Comparison of ENCODE assay signal across 30 mouse cellular contexts in genomic region chr12:69279931-69280469, GRCm38 (mm10). TPM values are rescaled to one million over a fixed set of nuclear protein-coding genes. Genes with fewer than 3 reads are reported as not detected.
DNase-seq lines count a peak whose midpoint lies in the region; ATAC-seq lines count a peak whose summit lies in the region.
"Had no signal": no experiment of that assay in that cellular context is flagged by ENCODE, and none has a peak within 500 bp of the region (broad histone marks: within the 10 kb centered on the region; RNA-seq: fewer than 3 reads in every experiment).

No protein-coding gene starts in this region.

- no peak for DNase-seq in heart, postnatal 25 days (ENCODE audit: low spot score)
- DNase-seq in heart, adult 18-20 months, result no peak
- DNase-seq in midbrain, embryonic 11.5 days (ENCODE audit: low spot score, missing footprints), result peak; percentile 64
- DNase-seq in midbrain, embryonic 14.5 days, result no peak
- no peak for DNase-seq in adipocyte (ENCODE audit: low spot score)
- DNase-seq: adrenal gland, postnatal 10 days; B cell, adult 2 months; cerebellum, adult 11 months; cerebellum, adult 9-10 months; cerebellum, postnatal 36 days; forebrain, postnatal 0 days; kidney, adult 9 months; kidney, postnatal 10 days; layer of hippocampus, postnatal 36 days; left cerebral cortex, postnatal 4 days; lung, adult 18-20 months; lung, postnatal 4 days; right cerebral cortex, postnatal 25 days; thymus, postnatal 14 days had no signal

- H3K27ac ChIP-seq in heart, embryonic 11.5 days (ENCODE audit: low read depth, low read length), result peak overlapping the region; percentile 66
- peak overlapping the region; percentile 19; the same call in 1 of the 2 replicates for H3K27ac ChIP-seq in heart, embryonic 16.5 days (ENCODE audit: low read length)
- H3K27ac ChIP-seq in midbrain, embryonic 11.5 days (ENCODE audit: low read depth, low read length), result no peak overlapping the region
- H3K27ac ChIP-seq in midbrain, embryonic 14.5 days (replicated peaks; ENCODE audit: low read depth, low read length), result no peak overlapping the region
- H3K27ac ChIP-seq: embryonic facial prominence, embryonic 15.5 days; forebrain, embryonic 12.5 days; hindbrain, embryonic 14.5 days; stomach, embryonic 15.5 days had no signal

- no peak overlapping the region for H3K9ac ChIP-seq in heart, embryonic 11.5 days (ENCODE audit: low read depth, low read length)
- no peak overlapping the region for H3K9ac ChIP-seq in heart, embryonic 16.5 days (ENCODE audit: low read length)
- H3K9ac ChIP-seq in midbrain, embryonic 11.5 days (ENCODE audit: low read length), result no peak overlapping the region
- H3K9ac ChIP-seq in midbrain, embryonic 14.5 days (replicated peaks; ENCODE audit: low read length), result no peak overlapping the region
- H3K9ac ChIP-seq: embryonic facial prominence, embryonic 15.5 days; forebrain, embryonic 12.5 days; forebrain, postnatal 0 days; hindbrain, embryonic 14.5 days; stomach, embryonic 15.5 days had no signal

- H3K4me1 ChIP-seq in heart, embryonic 11.5 days (ENCODE audit: control insufficient read depth, insufficient read depth, low read length), result no peaks in the 10 kb centered on the region
- no peaks in the 10 kb centered on the region for H3K4me1 ChIP-seq in heart, embryonic 16.5 days (ENCODE audit: control insufficient read depth, insufficient read depth, low read length)
- H3K4me1 ChIP-seq in midbrain, embryonic 11.5 days (ENCODE audit: control insufficient read depth, insufficient read depth, low read length), result no peaks in the 10 kb centered on the region
- H3K4me1 ChIP-seq in midbrain, embryonic 14.5 days (ENCODE audit: control insufficient read depth, insufficient read depth, low read length), result no peaks in the 10 kb centered on the region
- H3K4me1 ChIP-seq: embryonic facial prominence, embryonic 15.5 days; forebrain, embryonic 12.5 days; stomach, embryonic 15.5 days had no signal

- H3K4me3 ChIP-seq in heart, embryonic 11.5 days (ENCODE audit: low read depth, low read length), result no peak overlapping the region
- no peak overlapping the region for H3K4me3 ChIP-seq in heart, embryonic 16.5 days (ENCODE audit: low read length)
- H3K4me3 ChIP-seq in midbrain, embryonic 11.5 days (ENCODE audit: low read depth, low read length), result no peak overlapping the region
- H3K4me3 ChIP-seq in midbrain, embryonic 14.5 days (replicated peaks; ENCODE audit: low read depth, low read length), result no peak overlapping the region
- H3K4me3 ChIP-seq: embryonic facial prominence, embryonic 15.5 days; forebrain, embryonic 12.5 days; stomach, embryonic 15.5 days had no signal

- intact Hi-C loops in heart, postnatal 25 days (cut with DNase I), result no loop called here

- no peaks in the 10 kb centered on the region for H3K9me3 ChIP-seq in heart, embryonic 11.5 days (replicated peaks; ENCODE audit: control insufficient read depth, low read length)
- no peaks in the 10 kb centered on the region for H3K9me3 ChIP-seq in heart, embryonic 16.5 days (replicated peaks; ENCODE audit: control insufficient read depth, low read length)
- H3K9me3 ChIP-seq in midbrain, embryonic 11.5 days (ENCODE audit: control insufficient read depth, low read length), result no peaks in the 10 kb centered on the region
- no peaks in the 10 kb centered on the region for H3K9me3 ChIP-seq in midbrain, embryonic 14.5 days (ENCODE audit: control insufficient read depth, low read length)
- H3K9me3 ChIP-seq: embryonic facial prominence, embryonic 15.5 days; forebrain, embryonic 12.5 days; stomach, embryonic 15.5 days had no signal

- H3K36me3 ChIP-seq in heart, embryonic 11.5 days (ENCODE audit: control insufficient read depth, insufficient read depth, low read length), result no peaks in the 10 kb centered on the region
- no peaks in the 10 kb centered on the region for H3K36me3 ChIP-seq in heart, embryonic 16.5 days (ENCODE audit: control insufficient read depth, insufficient read depth)
- H3K36me3 ChIP-seq in midbrain, embryonic 11.5 days (ENCODE audit: control insufficient read depth, insufficient read depth, low read length), result no peaks in the 10 kb centered on the region
- no peaks in the 10 kb centered on the region for H3K36me3 ChIP-seq in midbrain, embryonic 14.5 days (ENCODE audit: control insufficient read depth, insufficient read depth, low read length)
- H3K36me3 ChIP-seq: embryonic facial prominence, embryonic 15.5 days; forebrain, embryonic 12.5 days; stomach, embryonic 15.5 days had no signal

- 15% methylated on average over 1 of the region's 1 CpGs for WGBS in heart, embryonic 11.5 days (ENCODE audit: insufficient replicate concordance)
- 22% methylated on average over 1 of the region's 1 CpGs for WGBS in heart, embryonic 16.5 days
- WGBS in midbrain, embryonic 11.5 days, result 55% methylated on average over 1 of the region's 1 CpGs
- WGBS in midbrain, embryonic 14.5 days, result 64% methylated on average over 1 of the region's 1 CpGs

- no peak overlapping the region for H3K4me2 ChIP-seq in heart, embryonic 11.5 days
- no peak overlapping the region for H3K4me2 ChIP-seq in heart, embryonic 16.5 days (ENCODE audit: low read depth, low read length)
- no peak overlapping the region for H3K4me2 ChIP-seq in midbrain, embryonic 11.5 days
- no peak overlapping the region for H3K4me2 ChIP-seq in midbrain, embryonic 14.5 days (ENCODE audit: low read length)
- H3K4me2 ChIP-seq: embryonic facial prominence, embryonic 15.5 days; forebrain, embryonic 12.5 days; hindbrain, embryonic 14.5 days; liver, embryonic 11.5 days; stomach, embryonic 15.5 days had no signal

- no peak for ATAC-seq in heart, embryonic 11.5 days (replicated peaks; ENCODE audit: insufficient number of reproducible peaks, low FRiP score, low TSS enrichment)
- peak; percentile 41 for ATAC-seq in heart, embryonic 16.5 days (replicated peaks; ENCODE audit: extremely low read depth, insufficient read depth, low FRiP score)
- ATAC-seq in midbrain, embryonic 11.5 days (ENCODE audit: low FRiP score), result no peak
- ATAC-seq in midbrain, embryonic 14.5 days (ENCODE audit: low FRiP score, low TSS enrichment), result no peak
- ATAC-seq: forebrain, postnatal 0 days; intestine, postnatal 0 days; lung, postnatal 0 days; midbrain, embryonic 16.5 days had no signal

- no peaks in the 10 kb centered on the region for H3K27me3 ChIP-seq in heart, embryonic 11.5 days (ENCODE audit: control insufficient read depth, insufficient read depth, low read length)
- no peaks in the 10 kb centered on the region for H3K27me3 ChIP-seq in heart, embryonic 16.5 days (ENCODE audit: control insufficient read depth, insufficient read depth, low read length)
- H3K27me3 ChIP-seq in midbrain, embryonic 11.5 days (ENCODE audit: control insufficient read depth, insufficient read depth, low read length), result no peaks in the 10 kb centered on the region
- H3K27me3 ChIP-seq in midbrain, embryonic 14.5 days (ENCODE audit: control insufficient read depth, insufficient read depth, low read length), result no peaks in the 10 kb centered on the region
- H3K27me3 ChIP-seq: CH12.LX; embryonic facial prominence, embryonic 15.5 days; forebrain, embryonic 12.5 days; stomach, embryonic 15.5 days had no signal

RNA-seq across cellular contexts. Expression of gene Klhdc2, which starts 16.5 kb away (rescaled TPM):
- polyA plus RNA-seq in heart, embryonic 11.5 days (2014; fragmentation: Nextera tagmentation; extraction: Ambion mirVana), result 151 and 157 TPM in 2 replicates
- 100 to 1,000 TPM; 103 to 105 TPM for total RNA-seq in heart, postnatal 25 days (2021)
- polyA plus RNA-seq in heart, embryonic 16.5 days (2015; fragmentation: Nextera tagmentation; extraction: Ambion mirVana), result 117 and 127 TPM in 2 replicates
- 100 to 1,000 TPM; 106 to 120 TPM for total RNA-seq in heart, adult 18-20 months (2021)
- polyA plus RNA-seq in midbrain, embryonic 11.5 days (2014; fragmentation: Nextera tagmentation; extraction: Ambion mirVana), result 272 and 275 TPM in 2 replicates
- 313 and 329 TPM in 2 replicates for polyA plus RNA-seq in midbrain, embryonic 14.5 days (2014; fragmentation: Nextera tagmentation; extraction: Ambion mirVana)

RNA-seq across cellular contexts. Expression of gene Klhdc1, which starts 39.0 kb away (rescaled TPM):
- polyA plus RNA-seq in heart, embryonic 11.5 days (2014; fragmentation: Nextera tagmentation; extraction: Ambion mirVana), result 7.7 and 8.9 TPM in 2 replicates
- total RNA-seq in heart, postnatal 25 days (2021), result 10 to 100 TPM; 26.5 to 28.7 TPM
- polyA plus RNA-seq in heart, embryonic 16.5 days (2015; fragmentation: Nextera tagmentation; extraction: Ambion mirVana), result 10.8 and 12.7 TPM in 2 replicates
- total RNA-seq in heart, adult 18-20 months (2021), result 10 to 100 TPM; 42.1 TPM
- polyA plus RNA-seq in midbrain, embryonic 11.5 days (2014; fragmentation: Nextera tagmentation; extraction: Ambion mirVana), result 2.9 and 3.3 TPM in 2 replicates
- polyA plus RNA-seq in midbrain, embryonic 14.5 days (2014; fragmentation: Nextera tagmentation; extraction: Ambion mirVana), result 17.5 and 18.5 TPM in 2 replicates

RNA-seq across cellular contexts. Expression of gene Pole2, which starts 52.0 kb away (rescaled TPM):
- 20.7 and 22.2 TPM in 2 replicates for polyA plus RNA-seq in heart, embryonic 11.5 days (2014; fragmentation: Nextera tagmentation; extraction: Ambion mirVana)
- 1 to 10 TPM in 1 of 2 experiments, under 1 TPM in 1; 0.98 to 1.2 TPM for total RNA-seq in heart, postnatal 25 days (2021)
- 15.0 TPM in 2 replicates for polyA plus RNA-seq in heart, embryonic 16.5 days (2015; fragmentation: Nextera tagmentation; extraction: Ambion mirVana)
- under 1 TPM; 0.37 to 0.49 TPM for total RNA-seq in heart, adult 18-20 months (2021)
- 29.8 and 31.6 TPM in 2 replicates for polyA plus RNA-seq in midbrain, embryonic 11.5 days (2014; fragmentation: Nextera tagmentation; extraction: Ambion mirVana)
- 4.0 and 4.6 TPM in 2 replicates for polyA plus RNA-seq in midbrain, embryonic 14.5 days (2014; fragmentation: Nextera tagmentation; extraction: Ambion mirVana)

Comparison
In these comparisons a context has a peak if more than half of its experiments do, and no peak if none do; other contexts are left out.
1. H3K27ac ChIP-seq: peak in heart, embryonic 11.5 days (single experiment) and heart, embryonic 16.5 days (single experiment); none in midbrain, embryonic 11.5 days (single experiment) and midbrain, embryonic 14.5 days (single experiment).